Mouse (Mus musculus): ENCODE results near the gene Aoc2. TPM values are rescaled to one million over a fixed set of nuclear protein-coding genes. Genes with fewer than 3 reads are reported as not detected.

Aoc2 gene
- polyA plus RNA-seq (2014; fragmentation: Nextera tagmentation; extraction: Ambion mirVana), result 1.4 and 1.8 TPM in 2 replicates

DNA sequence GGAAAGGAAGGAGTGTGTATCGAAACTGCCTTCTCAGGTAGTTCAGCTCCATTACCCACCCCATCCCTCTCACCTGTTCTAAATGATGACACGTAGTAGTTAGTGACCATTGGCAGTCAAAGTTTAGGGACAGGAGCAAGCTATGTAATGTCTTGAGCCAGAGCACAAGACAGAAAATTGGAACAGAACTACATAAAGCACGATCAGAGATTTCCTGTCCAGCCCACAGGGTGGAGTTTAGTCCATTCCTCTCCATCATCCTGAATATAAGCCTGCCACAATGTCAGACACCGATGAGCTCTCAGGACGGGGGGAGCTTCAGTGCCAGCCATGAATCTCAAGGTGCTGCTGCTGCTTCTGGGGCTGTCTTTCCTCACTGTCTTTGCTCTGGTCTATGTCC is at the start of gene Aoc2:
Gene Aoc2 (plus strand): TSS at position 301 of the 400 bp plus-strand sequence.
- Histone ChIP-seq H3K27me3 (replicated peaks; ENCODE audit: control insufficient read depth, insufficient read depth, low read length) (no peaks in the 10 kb centered on the region), H3K4me3 (ENCODE audit: low read depth, low read length) (no peak within 1 kb of the TSS), H3K36me3 (ENCODE audit: control insufficient read depth, insufficient read depth, low read length) (peaks cover 67% of the 10 kb centered on the region), H3K9ac (ENCODE audit: low read length) (no peak within 1 kb of the TSS), H3K27ac (ENCODE audit: low read depth) (no peak within 1 kb of the TSS), H3K9me3 (ENCODE audit: control insufficient read depth, low read length) (no peaks in the 10 kb centered on the region), H3K4me1 (replicated peaks; ENCODE audit: control insufficient read depth, insufficient read depth, low read length) (no peaks in the 10 kb centered on the region), H3K4me2 (ENCODE audit: low read length) (no peak within 1 kb of the TSS)
- ATAC-seq (replicated peaks; ENCODE audit: low FRiP score, low TSS enrichment, low read depth) (no peak), DNase-seq (ENCODE audit: low spot score) (no peak)
- 79% methylated on average over 5 of the region's 5 CpGs for WGBS

DNA sequence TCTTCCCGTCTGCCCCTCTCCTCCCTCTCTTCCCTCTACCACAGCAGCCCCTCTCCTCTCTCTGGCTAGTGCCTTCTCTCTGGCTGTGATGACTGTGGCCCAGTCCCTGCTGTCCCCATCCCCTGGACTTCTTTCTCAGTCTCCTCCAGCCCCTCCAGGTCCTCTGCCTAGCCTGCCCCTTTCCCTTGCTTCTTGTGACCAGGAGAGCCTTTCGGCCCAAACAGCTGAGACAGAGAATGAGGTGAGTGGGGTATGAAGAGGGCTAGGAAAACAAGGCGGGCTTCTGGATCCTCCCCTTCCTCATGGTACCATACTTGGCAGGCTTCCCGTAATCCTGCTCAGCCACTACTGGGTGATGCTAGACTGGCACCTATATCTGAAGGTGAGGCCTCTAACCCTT is 49.6 kb upstream of the Aoc2 start:
- peaks cover 29% of the 10 kb centered on the region for H3K4me1 ChIP-seq (replicated peaks; ENCODE audit: control insufficient read depth, insufficient read depth, low read length)
- DNase-seq (ENCODE audit: low spot score) (no peak), ATAC-seq (replicated peaks; ENCODE audit: low FRiP score, low TSS enrichment, low read depth) (no peak)
- no peak overlapping the region for H3K4me3 ChIP-seq (ENCODE audit: low read depth, low read length)
- no peak overlapping the region for H3K4me2 ChIP-seq (ENCODE audit: low read length)
- peaks cover 14% of the 10 kb centered on the region; the same call in 1 of the 2 replicates for H3K36me3 ChIP-seq (ENCODE audit: control insufficient read depth, insufficient read depth, low read length)
- no peaks in the 10 kb centered on the region for H3K9me3 ChIP-seq (ENCODE audit: control insufficient read depth, low read length)
- no peaks in the 10 kb centered on the region for H3K27me3 ChIP-seq (replicated peaks; ENCODE audit: control insufficient read depth, insufficient read depth, low read length)
- 71% methylated on average over 4 of the region's 4 CpGs for WGBS
- no peak overlapping the region for H3K27ac ChIP-seq (ENCODE audit: low read depth)
- no peak overlapping the region for H3K9ac ChIP-seq (ENCODE audit: low read length)

DNA sequence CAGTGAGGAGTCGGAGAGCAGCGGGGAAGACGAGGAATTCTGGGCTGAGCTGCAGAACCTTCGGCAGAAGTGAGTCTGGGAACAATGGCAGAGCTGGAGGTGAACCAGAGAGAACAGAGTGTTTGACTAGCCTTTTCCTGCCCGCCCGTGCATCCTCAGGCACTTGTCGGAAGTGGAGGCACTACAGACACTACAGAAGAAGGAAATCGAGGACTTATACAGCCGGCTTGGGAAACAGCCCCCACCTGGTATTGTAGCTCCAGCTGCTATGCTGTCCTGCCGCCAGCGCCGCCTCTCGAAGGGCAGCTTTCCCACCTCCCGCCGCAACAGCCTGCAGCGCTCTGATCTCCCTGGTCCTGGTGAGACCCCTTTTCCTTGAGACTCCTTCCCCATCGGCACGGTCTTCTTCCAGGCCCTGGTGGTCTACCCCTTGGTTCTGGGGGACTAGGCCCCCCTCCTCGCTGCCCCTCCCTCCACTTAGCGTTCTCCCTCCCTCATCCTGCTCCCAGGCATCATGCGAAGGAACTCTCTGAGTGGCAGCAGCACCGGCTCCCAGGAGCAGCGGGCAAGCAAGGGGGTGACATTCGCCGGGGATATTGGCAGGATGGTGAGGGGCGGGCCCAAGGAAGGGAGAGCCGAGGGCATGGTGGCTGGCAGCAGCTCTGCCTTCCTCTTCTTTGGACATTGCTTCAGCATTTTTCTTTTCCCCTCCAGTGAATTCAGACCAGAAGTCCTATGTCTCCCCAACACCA is 48.4 kb upstream of the Aoc2 start:
- no peak overlapping the region for H3K4me3 ChIP-seq (ENCODE audit: low read depth, low read length)
- no peaks in the 10 kb centered on the region for H3K9me3 ChIP-seq (ENCODE audit: control insufficient read depth, low read length)
- DNase-seq (ENCODE audit: low spot score) (no peak), ATAC-seq (replicated peaks; ENCODE audit: low FRiP score, low TSS enrichment, low read depth) (no peak)
- H3K36me3 ChIP-seq (ENCODE audit: control insufficient read depth, insufficient read depth, low read length), result peaks cover 14% of the 10 kb centered on the region; the same call in 1 of the 2 replicates
- H3K27ac ChIP-seq (ENCODE audit: low read depth), result no peak overlapping the region
- H3K4me2 ChIP-seq (ENCODE audit: low read length), result peak overlapping the region; percentile 95
- H3K9ac ChIP-seq (ENCODE audit: low read length), result no peak overlapping the region
- H3K27me3 ChIP-seq (replicated peaks; ENCODE audit: control insufficient read depth, insufficient read depth, low read length), result no peaks in the 10 kb centered on the region
- 34% methylated on average over 27 of the region's 27 CpGs for WGBS
- peaks cover 29% of the 10 kb centered on the region for H3K4me1 ChIP-seq (replicated peaks; ENCODE audit: control insufficient read depth, insufficient read depth, low read length)

DNA sequence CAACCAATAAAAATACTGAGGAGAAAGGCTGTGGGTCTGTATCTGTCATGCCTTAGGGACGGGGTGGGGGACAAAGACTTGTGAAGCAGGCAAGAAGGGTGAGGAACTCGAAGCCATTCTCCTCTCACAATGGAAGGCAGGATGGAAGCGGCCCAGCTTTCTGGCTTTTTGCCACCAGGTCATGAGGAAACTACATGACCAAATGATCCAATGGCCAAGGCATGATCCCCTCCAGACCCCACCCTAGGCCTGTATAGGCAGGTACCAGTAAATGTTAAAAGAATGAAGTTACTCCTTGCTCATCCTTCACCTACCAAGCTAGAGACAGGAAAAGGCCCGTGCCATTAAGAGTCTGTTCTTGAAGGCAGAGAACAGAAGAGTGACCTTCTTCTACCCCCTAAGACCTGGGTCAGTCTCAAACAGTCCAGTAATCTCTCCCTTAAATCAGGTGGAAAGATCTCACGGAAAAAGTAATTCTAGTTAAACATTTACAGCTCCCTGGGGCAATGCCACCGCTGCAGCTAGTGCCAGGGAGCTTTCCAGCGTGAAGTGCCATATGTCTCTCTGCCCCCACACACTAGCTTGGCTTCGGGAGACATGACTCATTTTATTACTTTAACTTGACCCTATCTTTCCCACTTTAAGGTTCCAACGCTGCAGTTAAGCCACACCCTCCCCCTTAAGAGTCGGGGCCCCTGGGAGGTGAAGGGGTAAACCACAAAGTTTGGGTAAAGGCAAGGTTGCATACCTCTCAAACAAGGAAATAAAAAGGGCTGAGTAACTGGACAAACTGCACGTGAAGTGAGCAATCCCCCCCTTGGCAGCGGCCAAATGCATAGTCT is 47.3 kb upstream of the Aoc2 start:
- Histone ChIP-seq H3K4me3 (ENCODE audit: low read depth, low read length) (peak overlapping the region; percentile 80), H3K9ac (ENCODE audit: low read length) (peak overlapping the region; percentile 72), H3K4me1 (replicated peaks; ENCODE audit: control insufficient read depth, insufficient read depth, low read length) (peaks cover 29% of the 10 kb centered on the region), H3K27me3 (replicated peaks; ENCODE audit: control insufficient read depth, insufficient read depth, low read length) (no peaks in the 10 kb centered on the region), H3K36me3 (ENCODE audit: control insufficient read depth, insufficient read depth, low read length) (peaks cover 14% of the 10 kb centered on the region; the same call in 1 of the 2 replicates), H3K4me2 (ENCODE audit: low read length) (peak overlapping the region; percentile 95), H3K27ac (ENCODE audit: low read depth) (peak overlapping the region; percentile 65), H3K9me3 (ENCODE audit: control insufficient read depth, low read length) (no peaks in the 10 kb centered on the region)
- DNase-seq (ENCODE audit: low spot score), result peak; percentile 66
- ATAC-seq (replicated peaks; ENCODE audit: low FRiP score, low TSS enrichment, low read depth), result peak; percentile 38; the same call in 1 of the 2 replicates
- 58% methylated on average over 12 of the region's 12 CpGs for WGBS

DNA sequence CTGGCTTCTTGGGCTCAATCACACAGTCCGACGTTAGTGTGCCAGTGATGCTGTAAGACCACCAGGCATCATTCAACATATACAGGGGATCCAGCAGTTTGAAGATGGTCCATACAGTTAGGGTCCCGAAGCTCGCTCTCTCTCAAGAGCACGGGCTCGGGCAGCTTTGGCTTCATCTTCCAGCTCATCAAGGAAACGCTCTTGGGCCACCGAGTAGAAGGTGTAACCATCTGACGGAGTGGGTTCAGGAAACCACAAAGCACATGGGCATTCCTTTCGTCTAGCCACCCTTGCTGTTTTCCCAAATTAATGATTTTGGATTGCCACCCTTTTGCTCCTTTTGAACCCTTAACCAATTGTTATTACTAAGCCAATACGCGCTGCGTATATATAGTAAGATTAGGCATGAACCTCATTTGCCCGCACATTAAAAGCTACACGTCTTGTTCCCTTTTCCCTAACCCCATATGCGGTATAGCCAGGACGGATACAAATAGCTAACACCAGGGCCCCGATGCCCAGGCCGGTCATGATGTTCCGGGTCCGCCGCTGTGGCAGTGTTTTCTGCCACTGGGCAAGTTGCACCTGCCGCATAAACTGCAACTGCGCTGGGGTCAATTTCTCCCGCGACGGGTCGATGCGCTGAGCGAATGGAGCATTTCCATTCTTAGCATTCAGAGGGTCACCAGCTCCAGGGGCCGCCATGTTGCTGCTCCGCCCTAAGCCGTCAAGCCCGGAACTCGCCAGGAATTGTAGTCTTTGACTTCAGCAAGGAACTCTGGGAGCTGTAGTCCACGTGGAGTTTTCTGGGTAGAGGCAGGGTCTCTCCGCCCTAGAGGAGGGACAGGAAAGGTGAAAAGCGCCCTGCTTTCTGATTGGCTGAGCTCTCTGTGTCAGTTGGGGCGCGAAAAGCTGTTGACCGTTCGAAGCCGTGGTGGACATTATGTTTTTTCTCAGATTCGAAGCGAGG is 46.4 kb upstream of the Aoc2 start, which contains the start of the genes Cntd1 and Coa3:
Gene Cntd1 (plus strand): TSS at position 790 of the 970 bp plus-strand sequence.
Gene Coa3 (minus strand): TSS at position 892 of the 970 bp plus-strand sequence.
- peak within 1 kb of the TSS; percentile 80 for H3K4me3 ChIP-seq (ENCODE audit: low read depth, low read length)
- WGBS, result 8% methylated on average over 45 of the region's 45 CpGs
- H3K36me3 ChIP-seq (ENCODE audit: control insufficient read depth, insufficient read depth, low read length), result peaks cover 14% of the 10 kb centered on the region; the same call in 1 of the 2 replicates
- peak within 1 kb of the TSS; percentile 95 for H3K4me2 ChIP-seq (ENCODE audit: low read length)
- H3K9ac ChIP-seq (ENCODE audit: low read length), result peak within 1 kb of the TSS; percentile 72
- H3K9me3 ChIP-seq (ENCODE audit: control insufficient read depth, low read length), result no peaks in the 10 kb centered on the region
- DNase-seq (ENCODE audit: low spot score) (peak; percentile 89), ATAC-seq (replicated peaks; ENCODE audit: low FRiP score, low TSS enrichment, low read depth) (peak; percentile 92)
- H3K27ac ChIP-seq (ENCODE audit: low read depth), result peak within 1 kb of the TSS; percentile 65
- peaks cover 29% of the 10 kb centered on the region for H3K4me1 ChIP-seq (replicated peaks; ENCODE audit: control insufficient read depth, insufficient read depth, low read length)
- H3K27me3 ChIP-seq (replicated peaks; ENCODE audit: control insufficient read depth, insufficient read depth, low read length), result no peaks in the 10 kb centered on the region

DNA sequence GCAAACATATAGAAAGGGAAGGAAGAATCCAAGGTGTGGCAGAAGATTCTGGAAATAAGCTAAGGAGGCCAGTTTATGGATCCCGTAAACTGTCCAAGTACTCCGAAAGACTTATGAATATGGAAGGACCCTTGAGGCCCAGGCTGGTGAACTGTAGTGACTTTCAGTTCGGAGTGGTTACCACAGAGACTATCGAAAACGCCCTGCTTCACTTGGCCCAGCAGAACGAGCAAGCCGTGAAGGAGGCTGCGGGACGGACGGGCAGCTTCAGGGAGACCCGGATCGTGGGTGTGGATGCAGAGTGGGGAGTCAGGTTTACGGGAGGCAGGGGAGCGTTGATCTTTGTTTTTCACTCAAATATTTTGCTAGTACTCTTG is 45.7 kb upstream of the Aoc2 start:
- Histone ChIP-seq H3K4me2 (ENCODE audit: low read length) (peak overlapping the region; percentile 95), H3K9ac (ENCODE audit: low read length) (0 out of 2 replicates have a peak overlapping the region, but pooled peaks have one; percentile 5), H3K27me3 (replicated peaks; ENCODE audit: control insufficient read depth, insufficient read depth, low read length) (no peaks in the 10 kb centered on the region), H3K27ac (ENCODE audit: low read depth) (no peak overlapping the region), H3K4me3 (ENCODE audit: low read depth, low read length) (peak overlapping the region; percentile 80), H3K36me3 (ENCODE audit: control insufficient read depth, insufficient read depth, low read length) (peaks cover 13% of the 10 kb centered on the region; the same call in 1 of the 2 replicates), H3K9me3 (ENCODE audit: control insufficient read depth, low read length) (no peaks in the 10 kb centered on the region), H3K4me1 (replicated peaks; ENCODE audit: control insufficient read depth, insufficient read depth, low read length) (peaks cover 29% of the 10 kb centered on the region)
- ATAC-seq (replicated peaks; ENCODE audit: low FRiP score, low TSS enrichment, low read depth) (peak; percentile 8; the same call in 1 of the 2 replicates), DNase-seq (ENCODE audit: low spot score) (no peak)
- WGBS, result 59% methylated on average over 14 of the region's 14 CpGs

DNA sequence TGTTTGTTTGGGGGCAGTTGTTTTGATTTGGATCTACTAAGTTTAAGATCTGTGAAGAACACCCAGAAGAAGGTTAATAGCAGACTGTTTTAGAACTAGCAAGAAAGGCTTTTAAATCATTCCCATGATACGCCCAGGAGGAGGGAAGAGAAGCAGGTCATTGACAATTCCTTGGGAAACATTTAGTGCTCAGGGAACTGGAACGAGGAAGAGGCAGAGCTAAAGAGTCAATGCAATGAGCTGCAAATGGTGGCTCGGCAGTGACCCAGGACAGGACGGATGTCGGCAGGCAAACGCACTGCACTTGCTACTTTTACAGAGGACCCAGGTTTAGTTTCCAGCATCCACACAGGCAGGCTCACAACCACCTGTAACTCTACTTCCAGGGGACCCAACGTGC is 44.0 kb upstream of the Aoc2 start:
- Histone ChIP-seq H3K36me3 (ENCODE audit: control insufficient read depth, insufficient read depth, low read length) (peaks cover 11% of the 10 kb centered on the region; the same call in 1 of the 2 replicates), H3K4me3 (ENCODE audit: low read depth, low read length) (no peak overlapping the region), H3K9me3 (ENCODE audit: control insufficient read depth, low read length) (no peaks in the 10 kb centered on the region), H3K4me2 (ENCODE audit: low read length) (no peak overlapping the region), H3K27ac (ENCODE audit: low read depth) (no peak overlapping the region), H3K4me1 (replicated peaks; ENCODE audit: control insufficient read depth, insufficient read depth, low read length) (peaks cover 29% of the 10 kb centered on the region), H3K27me3 (replicated peaks; ENCODE audit: control insufficient read depth, insufficient read depth, low read length) (no peaks in the 10 kb centered on the region), H3K9ac (ENCODE audit: low read length) (no peak overlapping the region)
- 58% methylated on average over 7 of the region's 7 CpGs for WGBS
- ATAC-seq (replicated peaks; ENCODE audit: low FRiP score, low TSS enrichment, low read depth), result no peak
- DNase-seq (ENCODE audit: low spot score), result no peak

All from intestine, embryonic 14.5 days (tissue).